Comparison of ENCODE assay signal across 23 mouse cellular contexts in the genomic region with DNA sequence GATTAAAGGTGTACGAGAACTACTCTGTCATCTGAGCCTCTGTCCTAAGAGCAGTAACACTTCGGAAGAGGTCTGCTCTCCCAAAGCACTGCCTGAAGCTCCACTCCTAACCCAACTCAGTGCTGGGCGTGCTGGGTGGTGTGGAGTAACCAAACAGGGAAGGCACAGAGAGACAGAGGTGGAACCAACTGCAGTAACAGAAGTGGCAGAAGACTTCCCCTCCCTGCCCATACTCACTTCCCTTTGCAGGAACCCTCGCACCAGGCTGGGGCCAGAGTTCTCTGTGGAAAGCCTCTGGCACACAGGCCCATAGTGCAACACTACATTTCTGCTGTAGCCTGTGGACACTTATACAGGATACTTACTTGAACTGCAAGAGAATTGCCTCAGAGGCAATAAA.
A peak's percentile ranks its signal among the peaks of the same experiment; 100 is the strongest.
DNase-seq lines count a peak whose midpoint lies in the region; ATAC-seq and TF ChIP-seq lines count a peak whose summit lies in the region.
"Had no signal": no experiment of that assay in that cellular context is flagged by ENCODE, and none has a peak within 500 bp of the region (broad histone marks: within the 10 kb centered on the region; RNA-seq: fewer than 3 reads in every experiment).

No protein-coding gene starts in this region.

- H3K4me2 ChIP-seq in liver, embryonic 12.5 days, result no peak overlapping the region
- H3K4me2 ChIP-seq in forebrain, postnatal 0 days (ENCODE audit: low read depth), result no peak overlapping the region
- H3K4me2 ChIP-seq: forebrain, embryonic 13.5 days; heart, embryonic 13.5 days; hindbrain, embryonic 12.5 days; hindbrain, embryonic 15.5 days had no signal

- no peak for TF ChIP-seq CTCF in forebrain, postnatal 0 days (IDR thresholded peaks at IDR 0.05; ENCODE audit: low read depth)

- H3K27me3 ChIP-seq in liver, embryonic 12.5 days (replicated peaks), result no peaks in the 10 kb centered on the region
- no peaks in the 10 kb centered on the region for H3K27me3 ChIP-seq in forebrain, postnatal 0 days (ENCODE audit: insufficient read depth, low read length)
- H3K27me3 ChIP-seq: forebrain, embryonic 13.5 days; heart, embryonic 13.5 days; hindbrain, embryonic 12.5 days; hindbrain, embryonic 15.5 days had no signal

- no peaks in the 10 kb centered on the region for H3K9me3 ChIP-seq in liver, embryonic 12.5 days (replicated peaks)
- H3K9me3 ChIP-seq in forebrain, postnatal 0 days (ENCODE audit: low read length), result no peaks in the 10 kb centered on the region
- H3K9me3 ChIP-seq: forebrain, embryonic 10.5 days; forebrain, embryonic 13.5 days; heart, embryonic 10.5 days; heart, embryonic 13.5 days; hindbrain, embryonic 12.5 days; hindbrain, embryonic 15.5 days had no signal

- no peak overlapping the region for H3K9ac ChIP-seq in liver, embryonic 12.5 days
- no peak overlapping the region for H3K9ac ChIP-seq in forebrain, postnatal 0 days
- H3K9ac ChIP-seq: forebrain, embryonic 13.5 days; heart, embryonic 13.5 days; hindbrain, embryonic 12.5 days; hindbrain, embryonic 15.5 days had no signal

- peak; percentile 5 for DNase-seq in liver
- peak; percentile 6 for DNase-seq in brain, adult 2 months (ENCODE audit: low read depth, low spot score)
- no peak for DNase-seq in adrenal gland, adult (ENCODE audit: inconsistent age in 2 of 2, low spot score in 1 of 2)
- no peak for DNase-seq in forebrain, postnatal 0 days
- DNase-seq: adrenal gland, adult 8-10 months; adrenal gland, postnatal 25 days; cerebellum, adult 11 months; cerebellum, adult 8-10 months; cerebellum, postnatal 10 days; cerebellum, postnatal 36 days; gastrocnemius, adult 2 months; gastrocnemius, postnatal 14 days; heart, adult 2 months had no signal

- no peak overlapping the region for H3K27ac ChIP-seq in liver, embryonic 12.5 days
- no peak overlapping the region for H3K27ac ChIP-seq in forebrain, postnatal 0 days (ENCODE audit: low read depth, low read length)
- H3K27ac ChIP-seq: forebrain, embryonic 10.5 days; forebrain, embryonic 13.5 days; gastrocnemius, adult 2 months; heart, adult 2 months; heart, embryonic 10.5 days; heart, embryonic 13.5 days; hindbrain, embryonic 12.5 days; hindbrain, embryonic 15.5 days had no signal

- ATAC-seq in liver, embryonic 12.5 days, result no peak
- peak; percentile 96 for ATAC-seq in granulocyte monocyte progenitor cell, adult 5-6 weeks (replicated peaks; ENCODE audit: poor library complexity, severe bottlenecking)
- no peak for ATAC-seq in forebrain, postnatal 0 days
- ATAC-seq: CD4-positive, CD25-positive, alpha-beta regulatory T cell, adult 4 months; forebrain, embryonic 13.5 days; forebrain, embryonic 16.5 days had no signal

- 0 out of 2 replicates have a peak, but pooled peaks cover 3% of the 10 kb centered on the region for H3K36me3 ChIP-seq in liver, embryonic 12.5 days
- no peaks in the 10 kb centered on the region for H3K36me3 ChIP-seq in forebrain, postnatal 0 days (ENCODE audit: insufficient read depth)
- H3K36me3 ChIP-seq: forebrain, embryonic 10.5 days; heart, embryonic 10.5 days; heart, embryonic 13.5 days; hindbrain, embryonic 12.5 days; hindbrain, embryonic 15.5 days had no signal

- WGBS in liver, embryonic 12.5 days (ENCODE audit: insufficient replicate concordance), result 52% methylated on average over 4 of the region's 4 CpGs
- WGBS in forebrain, postnatal 0 days, result 86% methylated on average over 4 of the region's 4 CpGs

- H3K4me3 ChIP-seq in liver, embryonic 12.5 days, result no peak overlapping the region
- no peak overlapping the region for H3K4me3 ChIP-seq in forebrain, postnatal 0 days (ENCODE audit: low read depth, low read length)
- H3K4me3 ChIP-seq: forebrain, embryonic 10.5 days; forebrain, embryonic 13.5 days; gastrocnemius, adult 2 months; heart, adult 2 months; heart, embryonic 10.5 days; heart, embryonic 13.5 days; hindbrain, embryonic 12.5 days; hindbrain, embryonic 15.5 days had no signal

- H3K4me1 ChIP-seq in liver, embryonic 12.5 days, result no peaks in the 10 kb centered on the region
- no peaks in the 10 kb centered on the region for H3K4me1 ChIP-seq in forebrain, postnatal 0 days (ENCODE audit: insufficient read depth)
- H3K4me1 ChIP-seq: forebrain, embryonic 10.5 days; forebrain, embryonic 13.5 days; heart, embryonic 10.5 days; heart, embryonic 13.5 days; hindbrain, embryonic 12.5 days; hindbrain, embryonic 15.5 days had no signal

Comparison
In these comparisons a context has a peak if more than half of its experiments do, and no peak if none do; other contexts are left out.
1. DNase-seq: peak in liver (single experiment) and brain, adult 2 months (single experiment); none in adrenal gland, adult (0 of 2) and forebrain, postnatal 0 days (single experiment).